Mouse (Mus musculus): Measurements from ENCODE around the gene Pitpna.

GRCm38 (mm10) chr11:75652222-75652941 lies 64.5 kb downstream of the Pitpna start:
- TF ChIP-seq CTCF (IDR thresholded peaks at IDR 0.05; ENCODE audit: extremely low read depth, insufficient read length, insufficient replicate concordance, low read depth, low read length), result no peak
- no peak for TF ChIP-seq POLR2A (IDR thresholded peaks at IDR 0.05; ENCODE audit: low read depth, low read length)

All from small intestine, adult 2 months (tissue).